Mouse (Mus musculus) ES-Bruce4 (cell line): ENCODE measurements around the gene Izumo1r.

Source experiments
- CTCF ChIP-seq: IDR thresholded peaks from one replicate; pipeline ENCODE4 v1.8.1; 2011; ENCODE audit warnings: low read depth, low read length
- EP300 ChIP-seq: IDR thresholded peaks from 2 replicates; pipeline ENCODE4 v1.6.1; 2011; ENCODE audit warnings: low read depth, low read length; ENCODE audit not compliant: insufficient read depth
- POLR2A ChIP-seq: IDR thresholded peaks from one replicate; pipeline ENCODE4 v1.8.1; 2011; ENCODE audit warnings: low read length; ENCODE audit not compliant: insufficient read depth

DNA sequence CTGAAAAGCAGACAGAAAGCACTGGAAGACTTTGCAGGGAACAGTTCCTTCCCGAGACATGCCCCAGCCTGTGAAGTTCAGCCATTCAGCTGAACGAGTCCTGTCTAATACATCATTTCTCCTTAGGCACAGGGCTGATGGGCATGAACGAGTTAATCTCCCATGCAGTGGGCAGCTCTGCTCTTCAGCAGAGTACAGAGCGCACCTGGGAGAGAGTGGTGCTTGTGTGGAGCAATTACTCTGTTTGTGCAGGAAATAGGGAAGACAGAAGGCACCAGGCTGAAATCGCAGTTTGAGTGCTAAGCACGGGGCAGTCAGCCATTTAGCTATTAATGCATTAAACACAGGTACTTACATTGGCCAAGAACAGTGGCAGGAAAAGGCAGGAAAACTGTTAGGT lies 15.1 kb downstream of the Izumo1r start:
- TF ChIP-seq CTCF (no peak), EP300 (no peak), POLR2A (no peak)
